Mouse (Mus musculus): ENCODE measurements around the gene Orai3. TPM values are rescaled to one million over a fixed set of nuclear protein-coding genes. Genes with fewer than 3 reads are reported as not detected.
"Not testable (repeated sequence)": the region's sequence is repeated elsewhere in the genome, so short reads cannot be mapped to it uniquely, and the experiment has no call there.

Orai3 gene
- 44.2 and 45.8 TPM in 2 replicates for polyA plus RNA-seq (2012; ENCODE audit: insufficient read depth, insufficient read length, missing spikeins)

GRCm38 (mm10) chr7:127769651-127770038 lies at the start of gene Orai3:
Gene Orai3 (plus strand): TSS chr7:127769815.
- H3K4me3 ChIP-seq (ENCODE audit: insufficient read depth, low read length), result peak within 1 kb of the TSS; percentile 99
- TF ChIP-seq POLR2A (IDR thresholded peaks at IDR 0.05; ENCODE audit: borderline replicate concordance, low read depth, low read length) (peak; percentile 30), CTCF (IDR thresholded peaks at IDR 0.05; ENCODE audit: low read depth, low read length) (no peak)
- peaks cover 17% of the 10 kb centered on the region for H3K4me1 ChIP-seq (ENCODE audit: control insufficient read depth, insufficient read depth, low read length)
- peak within 1 kb of the TSS; percentile 87 for H3K27ac ChIP-seq (ENCODE audit: insufficient read depth, low read depth, low read length)

- no peaks in the 10 kb centered on the region for H3K4me1 ChIP-seq (ENCODE audit: control insufficient read depth, insufficient read depth, low read length)
- TF ChIP-seq CTCF (IDR thresholded peaks at IDR 0.05; ENCODE audit: low read depth, low read length), result no peak
- no peak for TF ChIP-seq POLR2A (IDR thresholded peaks at IDR 0.05; ENCODE audit: borderline replicate concordance, low read depth, low read length)
- H3K4me3 ChIP-seq (ENCODE audit: insufficient read depth, low read length), result no peak overlapping the region
- H3K27ac ChIP-seq (ENCODE audit: insufficient read depth, low read depth, low read length), result no peak overlapping the region
Observed at GRCm38 (mm10) chr7:127725490-127725889, 44.1 kb upstream of the Orai3 start.

GRCm38 (mm10) chr7:127725924-127726323 lies 43.7 kb upstream of the Orai3 start:
- TF ChIP-seq CTCF (IDR thresholded peaks at IDR 0.05; ENCODE audit: low read depth, low read length), result no peak
- TF ChIP-seq POLR2A (IDR thresholded peaks at IDR 0.05; ENCODE audit: borderline replicate concordance, low read depth, low read length), result no peak
- Histone ChIP-seq H3K4me1 (ENCODE audit: control insufficient read depth, insufficient read depth, low read length) (no peaks in the 10 kb centered on the region), H3K4me3 (ENCODE audit: insufficient read depth, low read length) (no peak overlapping the region), H3K27ac (ENCODE audit: insufficient read depth, low read depth, low read length) (no peak overlapping the region)

- no peak for TF ChIP-seq CTCF (IDR thresholded peaks at IDR 0.05; ENCODE audit: low read depth, low read length)
- TF ChIP-seq POLR2A (IDR thresholded peaks at IDR 0.05; ENCODE audit: borderline replicate concordance, low read depth, low read length), result no peak
- H3K4me3 ChIP-seq (ENCODE audit: insufficient read depth, low read length), result no peak overlapping the region
- no peaks in the 10 kb centered on the region for H3K4me1 ChIP-seq (ENCODE audit: control insufficient read depth, insufficient read depth, low read length)
- no peak overlapping the region for H3K27ac ChIP-seq (ENCODE audit: insufficient read depth, low read depth, low read length)
Observed at GRCm38 (mm10) chr7:127727898-127728297, 41.7 kb upstream of the Orai3 start.

GRCm38 (mm10) chr7:127730170-127730569 lies 39.4 kb upstream of the Orai3 start:
- TF ChIP-seq CTCF (IDR thresholded peaks at IDR 0.05; ENCODE audit: low read depth, low read length) (no peak), POLR2A (IDR thresholded peaks at IDR 0.05; ENCODE audit: borderline replicate concordance, low read depth, low read length) (no peak)
- no peak overlapping the region for H3K4me3 ChIP-seq (ENCODE audit: insufficient read depth, low read length)
- no peaks in the 10 kb centered on the region for H3K4me1 ChIP-seq (ENCODE audit: control insufficient read depth, insufficient read depth, low read length)
- no peak overlapping the region for H3K27ac ChIP-seq (ENCODE audit: insufficient read depth, low read depth, low read length)

GRCm38 (mm10) chr7:127732066-127732465 lies 37.5 kb upstream of the Orai3 start, which contains the start of gene Ctf2:
Gene Ctf2 (minus strand): TSS chr7:127732166.
- H3K4me3 ChIP-seq (ENCODE audit: insufficient read depth, low read length); H3K4me1 ChIP-seq (ENCODE audit: control insufficient read depth, insufficient read depth, low read length); H3K27ac ChIP-seq (ENCODE audit: insufficient read depth, low read depth, low read length): not testable (repeated sequence)

- Histone ChIP-seq H3K4me3 (ENCODE audit: insufficient read depth, low read length) (peak within 1 kb of the TSS; percentile 85), H3K27ac (ENCODE audit: insufficient read depth, low read depth, low read length) (peak within 1 kb of the TSS; percentile 52), H3K4me1 (ENCODE audit: control insufficient read depth, insufficient read depth, low read length) (peaks cover 7% of the 10 kb centered on the region; the same call in 1 of the 2 replicates)
- TF ChIP-seq POLR2A (IDR thresholded peaks at IDR 0.05; ENCODE audit: borderline replicate concordance, low read depth, low read length), result no peak
- TF ChIP-seq CTCF (IDR thresholded peaks at IDR 0.05; ENCODE audit: low read depth, low read length), result no peak; the same call in 1 of the 2 replicates
Observed at GRCm38 (mm10) chr7:127744366-127745045, 25.1 kb upstream of the Orai3 start, which contains the start of gene Fbxl19. Gene Fbxl19 (plus strand): TSS chr7:127744543.

GRCm38 (mm10) chr7:127745251-127745651 lies 24.4 kb upstream of the Orai3 start:
- Histone ChIP-seq H3K4me3 (ENCODE audit: insufficient read depth, low read length) (peak overlapping the region; percentile 85), H3K4me1 (ENCODE audit: control insufficient read depth, insufficient read depth, low read length) (peaks cover 9% of the 10 kb centered on the region; the same call in 1 of the 2 replicates), H3K27ac (ENCODE audit: insufficient read depth, low read depth, low read length) (peak overlapping the region; percentile 52)
- no peak for TF ChIP-seq CTCF (IDR thresholded peaks at IDR 0.05; ENCODE audit: low read depth, low read length)
- no peak for TF ChIP-seq POLR2A (IDR thresholded peaks at IDR 0.05; ENCODE audit: borderline replicate concordance, low read depth, low read length)

- no peak for TF ChIP-seq CTCF (IDR thresholded peaks at IDR 0.05; ENCODE audit: low read depth, low read length)
- no peak for TF ChIP-seq POLR2A (IDR thresholded peaks at IDR 0.05; ENCODE audit: borderline replicate concordance, low read depth, low read length)
- H3K4me3 ChIP-seq (ENCODE audit: insufficient read depth, low read length), result peak overlapping the region; percentile 85
- H3K27ac ChIP-seq (ENCODE audit: insufficient read depth, low read depth, low read length), result peak overlapping the region; percentile 43
- peaks cover 11% of the 10 kb centered on the region; the same call in 1 of the 2 replicates for H3K4me1 ChIP-seq (ENCODE audit: control insufficient read depth, insufficient read depth, low read length)
Observed at GRCm38 (mm10) chr7:127745652-127746493, 23.7 kb upstream of the Orai3 start.
